Mouse (Mus musculus) activated CD4-positive, CD25-positive, alpha-beta regulatory T cell, adult 4 months (primary cell): ENCODE results near the gene Camta1. TPM values are rescaled to one million over a fixed set of nuclear protein-coding genes. Genes with fewer than 3 reads are reported as not detected.

Experiments
- ATAC-seq: one replicate; pipeline ENCODE4 v1.8.0; 2017
- polyA plus RNA-seq, 2 experiments: library from polyadenylated mRNA; unstranded; fragments of 100-300 nt; shearing (Covaris generic); gene quantifications; one replicate each; pipeline ENCODE4 v1.2.1; 2017

The Camta1 gene
- polyA plus RNA-seq = 10 to 100 TPM; 45.5 to 49.5 TPM

GRCm38 (mm10) chr4:151861806-151862739 lies at the start of gene Camta1:
Gene Camta1, minus strand, starts transcription at chr4:151861876.
- peak; percentile 87 for ATAC-seq

GRCm38 (mm10) chr4:151908809-151909208 lies 47.1 kb upstream of the Camta1 start:
- ATAC-seq = no peak

- no peak for ATAC-seq
Measured at GRCm38 (mm10) chr4:151907577-151908343, 46.1 kb upstream of the Camta1 start.

GRCm38 (mm10) chr4:151905621-151906020 lies 43.9 kb upstream of the Camta1 start:
- no peak for ATAC-seq

GRCm38 (mm10) chr4:151904098-151904497 lies 42.4 kb upstream of the Camta1 start:
- ATAC-seq = no peak

- no peak for ATAC-seq
Measured at GRCm38 (mm10) chr4:151902689-151903241, 41.1 kb upstream of the Camta1 start.

- no peak for ATAC-seq
Measured at GRCm38 (mm10) chr4:151902046-151902688, 40.5 kb upstream of the Camta1 start.

- no peak for ATAC-seq
Measured at GRCm38 (mm10) chr4:151901422-151901821, 39.7 kb upstream of the Camta1 start.

GRCm38 (mm10) chr4:151900735-151901134 lies 39.1 kb upstream of the Camta1 start:
- ATAC-seq = no peak

- no peak for ATAC-seq
Measured at GRCm38 (mm10) chr4:151899707-151900384, 38.2 kb upstream of the Camta1 start.

- ATAC-seq = no peak
Measured at GRCm38 (mm10) chr4:151898600-151899245, 37.0 kb upstream of the Camta1 start.

GRCm38 (mm10) chr4:151897069-151897617 lies 35.5 kb upstream of the Camta1 start:
- ATAC-seq = no peak

- no peak for ATAC-seq
Measured at GRCm38 (mm10) chr4:151895624-151896023, 33.9 kb upstream of the Camta1 start.

GRCm38 (mm10) chr4:151894926-151895325 lies 33.2 kb upstream of the Camta1 start:
- ATAC-seq = no peak

- no peak for ATAC-seq
Measured at GRCm38 (mm10) chr4:151893241-151893640, 31.6 kb upstream of the Camta1 start.

- no peak for ATAC-seq
Measured at GRCm38 (mm10) chr4:151881590-151881989, 19.9 kb upstream of the Camta1 start.

- ATAC-seq = no peak
Measured at GRCm38 (mm10) chr4:151880044-151880690, 18.5 kb upstream of the Camta1 start.

GRCm38 (mm10) chr4:151876400-151876799 lies 14.7 kb upstream of the Camta1 start:
- no peak for ATAC-seq

- no peak for ATAC-seq
Measured at GRCm38 (mm10) chr4:151863511-151863910, 1.8 kb upstream of the Camta1 start.

- no peak for ATAC-seq
Measured at GRCm38 (mm10) chr4:151861471-151861805, 238 bp downstream of the Camta1 start.
